22 mouse cellular contexts compared by ENCODE assay signal in the genomic region with DNA sequence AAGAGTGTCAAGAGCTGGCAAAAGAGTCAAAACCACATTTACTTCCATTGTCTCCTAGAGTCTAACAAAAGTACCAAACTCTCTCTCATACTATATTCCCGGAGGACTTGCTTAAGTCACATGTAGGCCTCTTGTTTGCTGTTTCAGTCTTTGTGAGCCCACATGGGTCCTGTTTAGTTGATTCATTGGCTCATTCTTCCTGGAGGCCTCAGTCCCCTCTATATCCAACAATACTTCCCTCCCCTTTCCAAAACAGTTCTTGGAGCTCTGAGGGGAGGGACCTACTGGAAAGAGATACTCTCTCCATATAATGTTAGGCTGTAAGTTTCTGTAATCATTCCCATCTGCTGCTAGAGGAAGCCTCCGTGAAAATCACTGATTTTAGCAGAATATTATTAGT.
A peak's percentile ranks its signal among the peaks of the same experiment; 100 is the strongest.
DNase-seq lines count a peak whose midpoint lies in the region; ATAC-seq and TF ChIP-seq lines count a peak whose summit lies in the region.
"Had no signal": no experiment of that assay in that cellular context is flagged by ENCODE, and none has a peak within 500 bp of the region (broad histone marks: within the 10 kb centered on the region; RNA-seq: fewer than 3 reads in every experiment).

No protein-coding gene starts in this region.

- TF ChIP-seq POLR2A in limb, embryonic 14.5 days (IDR thresholded peaks at IDR 0.05; ENCODE audit: borderline replicate concordance, extremely low read depth, insufficient read depth, insufficient read length), result no peak

- intact Hi-C loops in left cerebral cortex, postnatal 25 days (cut with DNase I), result no loop called here

- peak; percentile 2 for DNase-seq in embryonic facial prominence, embryonic 14.5 days (ENCODE audit: low spot score)
- DNase-seq in embryonic facial prominence, embryonic 10.5 days (ENCODE audit: low spot score), result no peak
- no peak for DNase-seq in limb, embryonic 10.5 days (ENCODE audit: low spot score)
- DNase-seq in midbrain, embryonic 11.5 days (ENCODE audit: low spot score, missing footprints), result peak; percentile 64
- peak; percentile 15 for DNase-seq in limb, embryonic 14.5 days (ENCODE audit: low spot score)
- DNase-seq in left cerebral cortex, postnatal 25 days (ENCODE audit: low spot score in 2 of 2), result no peak
- DNase-seq: adrenal gland, adult 2 months; adrenal gland, adult 8-10 months; adrenal gland, postnatal 10 days; adrenal gland, postnatal 14 days; adrenal gland, postnatal 25 days; adrenal gland, postnatal 36 days; B cell, adult 2 months; cerebellum, adult 11 months; cerebellum, adult 11-12 months had no signal

- no peaks in the 10 kb centered on the region for H3K4me1 ChIP-seq in embryonic facial prominence, embryonic 14.5 days (ENCODE audit: control insufficient read depth, insufficient read depth, low read length)
- H3K4me1 ChIP-seq in embryonic facial prominence, embryonic 10.5 days, result no peaks in the 10 kb centered on the region
- no peaks in the 10 kb centered on the region for H3K4me1 ChIP-seq in limb, embryonic 13.5 days
- no peaks in the 10 kb centered on the region for H3K4me1 ChIP-seq in limb, embryonic 10.5 days
- H3K4me1 ChIP-seq in midbrain, embryonic 11.5 days (ENCODE audit: control insufficient read depth, insufficient read depth, low read length), result no peaks in the 10 kb centered on the region
- H3K4me1 ChIP-seq in midbrain, embryonic 16.5 days (ENCODE audit: control insufficient read depth, insufficient read depth, low read length), result no peaks in the 10 kb centered on the region
- H3K4me1 ChIP-seq in limb, embryonic 14.5 days (ENCODE audit: control insufficient read depth, insufficient read depth, low read length), result no peaks in the 10 kb centered on the region

- H3K27ac ChIP-seq in embryonic facial prominence, embryonic 14.5 days (replicated peaks; ENCODE audit: low read depth, low read length), result no peak overlapping the region
- H3K27ac ChIP-seq in embryonic facial prominence, embryonic 10.5 days (replicated peaks), result no peak overlapping the region
- no peak overlapping the region for H3K27ac ChIP-seq in limb, embryonic 13.5 days
- H3K27ac ChIP-seq in limb, embryonic 10.5 days, result no peak overlapping the region
- no peak overlapping the region for H3K27ac ChIP-seq in midbrain, embryonic 11.5 days (ENCODE audit: low read depth, low read length)
- no peak overlapping the region for H3K27ac ChIP-seq in midbrain, embryonic 16.5 days (ENCODE audit: low read length)
- no peak overlapping the region for H3K27ac ChIP-seq in limb, embryonic 14.5 days (replicated peaks; ENCODE audit: low read depth, low read length)

- H3K4me2 ChIP-seq in embryonic facial prominence, embryonic 14.5 days (ENCODE audit: low read depth, low read length), result no peak overlapping the region
- no peak overlapping the region for H3K4me2 ChIP-seq in limb, embryonic 13.5 days (replicated peaks)
- H3K4me2 ChIP-seq in midbrain, embryonic 11.5 days, result no peak overlapping the region
- H3K4me2 ChIP-seq in midbrain, embryonic 16.5 days (ENCODE audit: low read length), result no peak overlapping the region
- no peak overlapping the region for H3K4me2 ChIP-seq in limb, embryonic 14.5 days (replicated peaks; ENCODE audit: low read depth, low read length, severe bottlenecking)

- no peaks in the 10 kb centered on the region for H3K36me3 ChIP-seq in embryonic facial prominence, embryonic 14.5 days (ENCODE audit: control insufficient read depth, insufficient read depth, low read length)
- H3K36me3 ChIP-seq in embryonic facial prominence, embryonic 10.5 days (replicated peaks), result no peaks in the 10 kb centered on the region
- H3K36me3 ChIP-seq in limb, embryonic 13.5 days, result no peaks in the 10 kb centered on the region
- H3K36me3 ChIP-seq in limb, embryonic 10.5 days, result no peaks in the 10 kb centered on the region
- no peaks in the 10 kb centered on the region for H3K36me3 ChIP-seq in midbrain, embryonic 11.5 days (ENCODE audit: control insufficient read depth, insufficient read depth, low read length)
- no peaks in the 10 kb centered on the region for H3K36me3 ChIP-seq in midbrain, embryonic 16.5 days (ENCODE audit: control insufficient read depth, insufficient read depth, low read length)
- H3K36me3 ChIP-seq in limb, embryonic 14.5 days (ENCODE audit: control insufficient read depth, insufficient read depth, low read length), result no peaks in the 10 kb centered on the region
- H3K36me3 ChIP-seq: G1E had no signal

- H3K27me3 ChIP-seq in embryonic facial prominence, embryonic 14.5 days (replicated peaks; ENCODE audit: control insufficient read depth, insufficient read depth, low read length), result no peaks in the 10 kb centered on the region
- no peaks in the 10 kb centered on the region for H3K27me3 ChIP-seq in embryonic facial prominence, embryonic 10.5 days (replicated peaks; ENCODE audit: low read depth, poor library complexity, severe bottlenecking)
- no peaks in the 10 kb centered on the region for H3K27me3 ChIP-seq in limb, embryonic 13.5 days
- H3K27me3 ChIP-seq in limb, embryonic 10.5 days (ENCODE audit: low read depth, poor library complexity, severe bottlenecking), result no peaks in the 10 kb centered on the region
- no peaks in the 10 kb centered on the region for H3K27me3 ChIP-seq in midbrain, embryonic 11.5 days (ENCODE audit: control insufficient read depth, insufficient read depth, low read length)
- H3K27me3 ChIP-seq in midbrain, embryonic 16.5 days (ENCODE audit: control insufficient read depth, insufficient read depth, low read depth, low read length), result no peaks in the 10 kb centered on the region
- no peaks in the 10 kb centered on the region for H3K27me3 ChIP-seq in limb, embryonic 14.5 days (ENCODE audit: control insufficient read depth, insufficient read depth, low read length)
- H3K27me3 ChIP-seq: CH12.LX, Patski had no signal

- ATAC-seq in embryonic facial prominence, embryonic 14.5 days (ENCODE audit: low read depth), result no peak
- ATAC-seq in limb, embryonic 13.5 days (ENCODE audit: low FRiP score, low read depth), result peak; percentile 66; the same call in 1 of the 2 replicates
- ATAC-seq in midbrain, embryonic 11.5 days (ENCODE audit: low FRiP score), result no peak
- no peak for ATAC-seq in midbrain, embryonic 16.5 days
- ATAC-seq in limb, embryonic 14.5 days (ENCODE audit: low FRiP score, low read depth), result peak; percentile 63; the same call in 1 of the 2 replicates
- ATAC-seq: activated CD4-positive, CD25-positive, alpha-beta regulatory T cell, adult 4 months; CD4-positive, CD25-positive, alpha-beta regulatory T cell, adult 4 months; Patski had no signal

- H3K9me3 ChIP-seq in embryonic facial prominence, embryonic 14.5 days (ENCODE audit: control insufficient read depth, low read length), result no peaks in the 10 kb centered on the region
- H3K9me3 ChIP-seq in embryonic facial prominence, embryonic 10.5 days, result no peaks in the 10 kb centered on the region
- H3K9me3 ChIP-seq in limb, embryonic 13.5 days, result no peaks in the 10 kb centered on the region
- no peaks in the 10 kb centered on the region for H3K9me3 ChIP-seq in limb, embryonic 10.5 days (replicated peaks)
- H3K9me3 ChIP-seq in midbrain, embryonic 11.5 days (ENCODE audit: control insufficient read depth, low read length), result no peaks in the 10 kb centered on the region
- no peaks in the 10 kb centered on the region for H3K9me3 ChIP-seq in midbrain, embryonic 16.5 days (replicated peaks; ENCODE audit: control insufficient read depth, low read length, poor library complexity, severe bottlenecking)
- H3K9me3 ChIP-seq in limb, embryonic 14.5 days (ENCODE audit: control insufficient read depth, low read length), result no peaks in the 10 kb centered on the region
- H3K9me3 ChIP-seq: G1E had no signal

- 64% methylated on average over 2 of the region's 2 CpGs for WGBS in embryonic facial prominence, embryonic 14.5 days
- WGBS in embryonic facial prominence, embryonic 10.5 days, result 82% methylated on average over 2 of the region's 2 CpGs
- 70% methylated on average over 2 of the region's 2 CpGs for WGBS in limb, embryonic 13.5 days
- 92% methylated on average over 2 of the region's 2 CpGs for WGBS in limb, embryonic 10.5 days
- 83% methylated on average over 2 of the region's 2 CpGs for WGBS in midbrain, embryonic 11.5 days
- 85% methylated on average over 2 of the region's 2 CpGs for WGBS in midbrain, embryonic 16.5 days
- 68% methylated on average over 2 of the region's 2 CpGs for WGBS in limb, embryonic 14.5 days

- H3K9ac ChIP-seq in embryonic facial prominence, embryonic 14.5 days (ENCODE audit: low read depth, low read length), result no peak overlapping the region
- no peak overlapping the region for H3K9ac ChIP-seq in limb, embryonic 13.5 days
- H3K9ac ChIP-seq in midbrain, embryonic 11.5 days (ENCODE audit: low read length), result no peak overlapping the region
- no peak overlapping the region for H3K9ac ChIP-seq in midbrain, embryonic 16.5 days (ENCODE audit: low read depth, low read length)
- no peak overlapping the region for H3K9ac ChIP-seq in limb, embryonic 14.5 days (ENCODE audit: low read depth, low read length, severe bottlenecking)

- H3K4me3 ChIP-seq in embryonic facial prominence, embryonic 14.5 days (ENCODE audit: low read depth, low read length), result no peak overlapping the region
- H3K4me3 ChIP-seq in embryonic facial prominence, embryonic 10.5 days, result no peak overlapping the region
- no peak overlapping the region for H3K4me3 ChIP-seq in limb, embryonic 13.5 days
- no peak overlapping the region for H3K4me3 ChIP-seq in limb, embryonic 10.5 days
- no peak overlapping the region for H3K4me3 ChIP-seq in midbrain, embryonic 11.5 days (ENCODE audit: low read depth, low read length)
- H3K4me3 ChIP-seq in midbrain, embryonic 16.5 days (ENCODE audit: low read depth, low read length), result no peak overlapping the region
- H3K4me3 ChIP-seq in limb, embryonic 14.5 days (replicated peaks; ENCODE audit: low read length), result no peak overlapping the region

Comparison
In these comparisons a context has a peak if more than half of its experiments do, and no peak if none do; other contexts are left out.
1. DNase-seq: peak in embryonic facial prominence, embryonic 14.5 days (single experiment), midbrain, embryonic 11.5 days (single experiment) and limb, embryonic 14.5 days (single experiment); none in embryonic facial prominence, embryonic 10.5 days (single experiment), limb, embryonic 10.5 days (single experiment) and left cerebral cortex, postnatal 25 days (0 of 2).
2. ATAC-seq: peak in limb, embryonic 13.5 days (single experiment) and limb, embryonic 14.5 days (single experiment); none in embryonic facial prominence, embryonic 14.5 days (single experiment), midbrain, embryonic 11.5 days (single experiment) and midbrain, embryonic 16.5 days (single experiment).